18 mouse cellular contexts compared by ENCODE assay signal in genomic region chr9:64466090-64466489, GRCm38 (mm10).
DNase-seq lines count a peak whose midpoint lies in the region; ATAC-seq lines count a peak whose summit lies in the region.
"Had no signal": no experiment of that assay in that cellular context is flagged by ENCODE, and none has a peak within 500 bp of the region (broad histone marks: within the 10 kb centered on the region; RNA-seq: fewer than 3 reads in every experiment).

No protein-coding gene starts in this region.

- DNase-seq in embryonic facial prominence, embryonic 10.5 days (ENCODE audit: low spot score), result no peak
- no peak for DNase-seq in spleen, postnatal 36 days (ENCODE audit: low spot score in 2 of 2)
- DNase-seq in layer of hippocampus, postnatal 14 days (ENCODE audit: low spot score in 2 of 2), result no peak
- DNase-seq: adrenal gland, adult 8-10 months; B cell, adult 2 months; gastrocnemius, adult 2 months; heart, adult 2 months; lung, postnatal 10 days; right cerebral cortex, postnatal 4 days; thymus, postnatal 25 days had no signal

- peak; percentile 35; the same call in 1 of the 2 replicates for ATAC-seq in embryonic facial prominence, embryonic 12.5 days (ENCODE audit: insufficient number of reproducible peaks, insufficient read depth, low FRiP score, low TSS enrichment)
- ATAC-seq in midbrain, embryonic 13.5 days, result no peak
- ATAC-seq in midbrain, embryonic 16.5 days, result no peak
- peak; percentile 81 for ATAC-seq in kidney, embryonic 14.5 days (ENCODE audit: low FRiP score, low TSS enrichment)
- peak; percentile 68; the same call in 1 of the 2 replicates for ATAC-seq in stomach, embryonic 16.5 days (ENCODE audit: insufficient read depth, low FRiP score)

- H3K4me2 ChIP-seq in embryonic facial prominence, embryonic 12.5 days (replicated peaks), result no peak overlapping the region
- no peak overlapping the region for H3K4me2 ChIP-seq in midbrain, embryonic 13.5 days (replicated peaks)
- no peak overlapping the region for H3K4me2 ChIP-seq in midbrain, embryonic 16.5 days (ENCODE audit: low read length)
- no peak overlapping the region for H3K4me2 ChIP-seq in kidney, embryonic 14.5 days (replicated peaks; ENCODE audit: low read depth, low read length)
- H3K4me2 ChIP-seq in stomach, embryonic 16.5 days (ENCODE audit: low read depth, low read length), result no peak overlapping the region
- H3K4me2 ChIP-seq: hindbrain, embryonic 14.5 days had no signal

- H3K9me3 ChIP-seq in embryonic facial prominence, embryonic 12.5 days, result no peaks in the 10 kb centered on the region
- H3K9me3 ChIP-seq in embryonic facial prominence, embryonic 10.5 days, result no peaks in the 10 kb centered on the region
- H3K9me3 ChIP-seq in midbrain, embryonic 13.5 days, result no peaks in the 10 kb centered on the region
- H3K9me3 ChIP-seq in midbrain, embryonic 16.5 days (replicated peaks; ENCODE audit: control insufficient read depth, low read length, poor library complexity, severe bottlenecking), result no peaks in the 10 kb centered on the region
- no peaks in the 10 kb centered on the region for H3K9me3 ChIP-seq in kidney, embryonic 14.5 days (ENCODE audit: control insufficient read depth, low read length)
- no peaks in the 10 kb centered on the region for H3K9me3 ChIP-seq in stomach, embryonic 16.5 days (replicated peaks; ENCODE audit: control insufficient read depth, low read length)
- H3K9me3 ChIP-seq: midbrain, embryonic 10.5 days had no signal

- no peak overlapping the region for H3K4me3 ChIP-seq in embryonic facial prominence, embryonic 12.5 days
- H3K4me3 ChIP-seq in embryonic facial prominence, embryonic 10.5 days, result no peak overlapping the region
- H3K4me3 ChIP-seq in midbrain, embryonic 13.5 days (replicated peaks), result no peak overlapping the region
- no peak overlapping the region for H3K4me3 ChIP-seq in midbrain, embryonic 16.5 days (ENCODE audit: low read depth, low read length)
- H3K4me3 ChIP-seq in kidney, embryonic 14.5 days (ENCODE audit: low read length), result no peak overlapping the region
- no peak overlapping the region for H3K4me3 ChIP-seq in stomach, embryonic 16.5 days (replicated peaks; ENCODE audit: low read length)
- H3K4me3 ChIP-seq: gastrocnemius, adult 2 months; heart, adult 2 months; left cerebral cortex, adult 2 months; midbrain, embryonic 10.5 days had no signal

- no peak overlapping the region for H3K9ac ChIP-seq in embryonic facial prominence, embryonic 12.5 days
- H3K9ac ChIP-seq in midbrain, embryonic 13.5 days (replicated peaks), result no peak overlapping the region
- H3K9ac ChIP-seq in midbrain, embryonic 16.5 days (ENCODE audit: low read depth, low read length), result no peak overlapping the region
- H3K9ac ChIP-seq in kidney, embryonic 14.5 days (ENCODE audit: low read depth, low read length), result no peak overlapping the region
- H3K9ac ChIP-seq in stomach, embryonic 16.5 days (ENCODE audit: low read length), result no peak overlapping the region
- H3K9ac ChIP-seq: hindbrain, embryonic 14.5 days had no signal

- no peaks in the 10 kb centered on the region; the same call in 1 of the 2 replicates for H3K27me3 ChIP-seq in embryonic facial prominence, embryonic 12.5 days
- H3K27me3 ChIP-seq in embryonic facial prominence, embryonic 10.5 days (replicated peaks; ENCODE audit: low read depth, poor library complexity, severe bottlenecking), result peaks cover 3% of the 10 kb centered on the region; the same call in 1 of the 2 replicates
- H3K27me3 ChIP-seq in midbrain, embryonic 13.5 days, result no peaks in the 10 kb centered on the region
- H3K27me3 ChIP-seq in midbrain, embryonic 16.5 days (ENCODE audit: control insufficient read depth, insufficient read depth, low read depth, low read length), result no peaks in the 10 kb centered on the region
- no peaks in the 10 kb centered on the region for H3K27me3 ChIP-seq in kidney, embryonic 14.5 days (ENCODE audit: control insufficient read depth, insufficient read depth, low read length)
- H3K27me3 ChIP-seq in stomach, embryonic 16.5 days (ENCODE audit: control insufficient read depth, insufficient read depth, low read length), result no peaks in the 10 kb centered on the region

- H3K27ac ChIP-seq in embryonic facial prominence, embryonic 12.5 days, result no peak overlapping the region
- no peak overlapping the region for H3K27ac ChIP-seq in embryonic facial prominence, embryonic 10.5 days (replicated peaks)
- H3K27ac ChIP-seq in midbrain, embryonic 13.5 days, result peak overlapping the region; percentile 52; the same call in 1 of the 2 replicates
- H3K27ac ChIP-seq in midbrain, embryonic 16.5 days (ENCODE audit: low read length), result no peak overlapping the region
- H3K27ac ChIP-seq in kidney, embryonic 14.5 days (ENCODE audit: low read depth, low read length), result no peak overlapping the region
- no peak overlapping the region for H3K27ac ChIP-seq in stomach, embryonic 16.5 days (ENCODE audit: low read length)
- H3K27ac ChIP-seq: gastrocnemius, adult 2 months; heart, adult 2 months; hindbrain, embryonic 14.5 days; left cerebral cortex, adult 2 months; midbrain, embryonic 10.5 days had no signal

- no peaks in the 10 kb centered on the region for H3K4me1 ChIP-seq in embryonic facial prominence, embryonic 12.5 days
- H3K4me1 ChIP-seq in embryonic facial prominence, embryonic 10.5 days, result peaks cover 8% of the 10 kb centered on the region; the same call in 1 of the 2 replicates
- no peaks in the 10 kb centered on the region; the same call in 1 of the 2 replicates for H3K4me1 ChIP-seq in midbrain, embryonic 13.5 days (replicated peaks)
- no peaks in the 10 kb centered on the region for H3K4me1 ChIP-seq in midbrain, embryonic 16.5 days (ENCODE audit: control insufficient read depth, insufficient read depth, low read length)
- H3K4me1 ChIP-seq in kidney, embryonic 14.5 days (ENCODE audit: control insufficient read depth, insufficient read depth, low read length), result peaks cover 6% of the 10 kb centered on the region
- no peaks in the 10 kb centered on the region for H3K4me1 ChIP-seq in stomach, embryonic 16.5 days (ENCODE audit: control insufficient read depth, insufficient read depth, low read length)
- H3K4me1 ChIP-seq: midbrain, embryonic 10.5 days had no signal

- 64% methylated on average over 8 of the region's 8 CpGs for WGBS in embryonic facial prominence, embryonic 12.5 days
- WGBS in embryonic facial prominence, embryonic 10.5 days, result 71% methylated on average over 8 of the region's 8 CpGs
- WGBS in midbrain, embryonic 13.5 days, result 76% methylated on average over 8 of the region's 8 CpGs
- 71% methylated on average over 8 of the region's 8 CpGs for WGBS in midbrain, embryonic 16.5 days
- WGBS in kidney, embryonic 14.5 days, result 60% methylated on average over 8 of the region's 8 CpGs
- 50% methylated on average over 8 of the region's 8 CpGs for WGBS in stomach, embryonic 16.5 days

- no peaks in the 10 kb centered on the region for H3K36me3 ChIP-seq in embryonic facial prominence, embryonic 12.5 days
- no peaks in the 10 kb centered on the region for H3K36me3 ChIP-seq in embryonic facial prominence, embryonic 10.5 days (replicated peaks)
- H3K36me3 ChIP-seq in midbrain, embryonic 13.5 days, result no peaks in the 10 kb centered on the region
- no peaks in the 10 kb centered on the region for H3K36me3 ChIP-seq in midbrain, embryonic 16.5 days (ENCODE audit: control insufficient read depth, insufficient read depth, low read length)
- H3K36me3 ChIP-seq in kidney, embryonic 14.5 days (ENCODE audit: control insufficient read depth, insufficient read depth, low read length), result no peaks in the 10 kb centered on the region
- H3K36me3 ChIP-seq in stomach, embryonic 16.5 days (ENCODE audit: control insufficient read depth, insufficient read depth, low read length), result no peaks in the 10 kb centered on the region
- H3K36me3 ChIP-seq: midbrain, embryonic 10.5 days had no signal

Comparison
In these comparisons a context has a peak if more than half of its experiments do, and no peak if none do; other contexts are left out.
1. ATAC-seq: peak in embryonic facial prominence, embryonic 12.5 days (single experiment), kidney, embryonic 14.5 days (single experiment) and stomach, embryonic 16.5 days (single experiment); none in midbrain, embryonic 13.5 days (single experiment) and midbrain, embryonic 16.5 days (single experiment).